Mouse (Mus musculus) myocyte (in vitro differentiated cells): ENCODE data around the gene Nav3.

Experiments
- POLR2A ChIP-seq: IDR thresholded peaks from one replicate; pipeline ENCODE4 v1.6.1; 2011; ENCODE audit warnings: low read depth, mild to moderate bottlenecking, control low read depth, moderate library complexity; ENCODE audit not compliant: insufficient read length
- TCF3 ChIP-seq: IDR thresholded peaks from one replicate; pipeline ENCODE4 v1.6.1; 2011; ENCODE audit warnings: low read depth, control low read depth; ENCODE audit not compliant: insufficient read length

GRCm38 (mm10) chr10:109907206-109907605, 548.8 kb downstream of the Nav3 start:
- TF ChIP-seq POLR2A (no peak), TCF3 (no peak)
